Mouse (Mus musculus) lung, adult 2 months (tissue): ENCODE results near the gene Adgrd1.

Experiments
- CTCF ChIP-seq: fragments of 200-500 bp; IDR thresholded peaks from 2 replicates; pipeline ENCODE4 v1.5.1; 2011; ENCODE audit warnings: mild to moderate bottlenecking, low read length, control low read depth; ENCODE audit not compliant: insufficient read depth
- POLR2A ChIP-seq: fragments of 200-500 bp; IDR thresholded peaks from 2 replicates; pipeline ENCODE4 v1.6.1; 2011; ENCODE audit warnings: low read depth, mild to moderate bottlenecking, control low read depth, low read length, borderline replicate concordance; ENCODE audit errors: extremely low read depth

DNA sequence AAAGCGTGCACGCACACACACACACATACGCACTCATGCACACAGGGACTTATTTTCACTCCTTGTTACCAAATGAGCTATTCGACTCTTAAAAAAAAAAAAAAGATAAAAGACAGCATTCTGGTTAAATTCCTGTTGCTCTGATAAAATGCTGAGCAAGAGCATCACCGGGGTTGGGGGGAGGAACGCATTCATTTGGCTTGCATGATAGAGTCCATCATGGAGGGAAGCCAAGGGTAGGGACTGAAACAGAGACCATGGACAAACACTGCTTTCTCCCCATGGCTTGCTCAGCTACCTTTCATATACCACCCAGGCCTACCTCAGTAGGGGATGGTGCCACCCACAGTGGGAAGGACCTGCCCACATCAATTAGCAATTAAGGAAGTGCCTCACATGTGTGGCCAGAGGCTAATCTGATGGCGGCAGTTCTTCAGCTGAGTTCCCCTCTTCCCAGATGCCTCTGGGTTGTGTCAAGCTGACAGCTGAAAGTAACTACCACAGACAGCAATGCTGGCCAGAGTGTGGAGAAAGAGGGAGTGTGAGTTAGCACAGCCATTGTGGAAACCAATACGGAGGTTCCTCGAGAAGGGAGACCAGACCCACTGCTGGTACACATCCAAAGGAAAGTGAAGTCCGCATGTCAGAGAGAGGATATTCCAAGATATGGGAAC lies 68.5 kb downstream of the Adgrd1 start:
- TF ChIP-seq CTCF = no peak
- TF ChIP-seq POLR2A = no peak
